Mouse (Mus musculus): ENCODE data around the gene Lypla2.

The Lypla2 gene

DNA sequence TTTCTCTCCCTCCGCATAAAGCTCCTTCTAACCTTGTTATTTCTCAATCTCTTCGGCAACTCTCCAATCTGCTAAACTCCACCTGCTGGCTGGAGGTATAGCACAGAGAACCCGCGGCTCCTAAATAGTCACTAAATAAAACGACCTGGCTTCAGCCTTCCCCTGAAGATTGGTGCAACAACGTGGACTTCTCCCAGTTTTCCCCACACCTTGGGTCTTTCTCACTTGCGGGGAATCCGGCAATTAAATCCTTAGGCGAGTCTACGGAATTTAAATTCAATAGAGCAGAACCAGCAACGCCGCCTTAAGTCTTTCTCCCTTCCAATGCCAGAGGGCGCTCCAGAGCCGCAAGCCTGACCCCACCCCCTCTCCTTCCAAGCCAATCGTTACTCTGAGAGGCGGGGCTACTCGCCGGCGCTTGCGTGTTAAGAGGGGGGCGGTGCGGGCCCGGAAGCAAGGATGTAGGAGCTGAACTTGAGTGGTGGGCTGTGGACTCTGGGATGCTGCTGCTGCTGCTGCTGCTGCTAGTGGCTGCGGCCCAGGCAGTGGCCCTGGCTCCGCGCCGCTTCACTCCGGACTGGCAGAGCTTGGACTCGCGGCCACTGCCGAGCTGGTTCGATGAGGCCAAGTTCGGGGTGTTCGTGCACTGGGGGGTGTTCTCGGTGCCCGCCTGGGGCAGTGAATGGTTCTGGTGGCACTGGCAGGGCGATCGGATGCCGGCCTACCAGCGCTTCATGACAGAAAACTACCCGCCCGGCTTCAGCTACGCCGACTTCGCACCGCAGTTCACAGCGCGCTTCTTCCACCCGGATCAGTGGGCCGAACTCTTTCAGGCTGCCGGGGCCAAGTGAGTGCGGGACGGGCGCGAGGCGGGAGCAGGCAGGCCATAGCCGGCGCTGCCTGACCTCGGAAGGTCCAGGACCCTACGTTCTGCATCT, 51.9 kb downstream of the Lypla2 start, which contains the start of gene Fuca1:
Gene Fuca1 (plus strand): TSS at position 432 of the 938 bp plus-strand sequence.
- peak; percentile 97 for DNase-seq

- DNase-seq, result no peak
Observed at GRCm38 (mm10) chr4:135919280-135919639, 53.2 kb downstream of the Lypla2 start.

- DNase-seq, result no peak
Observed at GRCm38 (mm10) chr4:135918635-135919279, 53.7 kb downstream of the Lypla2 start.

Measured in right cerebral cortex, postnatal 4 days (tissue).